Mouse (Mus musculus): ENCODE data around the gene Gtf2a1. TPM values are rescaled to one million over a fixed set of nuclear protein-coding genes. Genes with fewer than 3 reads are reported as not detected.
A peak's percentile ranks its signal among the peaks of the same experiment; 100 is the strongest.
"Not testable (repeated sequence)": the region's sequence is repeated elsewhere in the genome, so short reads cannot be mapped to it uniquely, and the experiment has no call there.

Gene Gtf2a1
- polyA plus RNA-seq, 1 experiment from 2014 or later = 45.7 TPM

DNA sequence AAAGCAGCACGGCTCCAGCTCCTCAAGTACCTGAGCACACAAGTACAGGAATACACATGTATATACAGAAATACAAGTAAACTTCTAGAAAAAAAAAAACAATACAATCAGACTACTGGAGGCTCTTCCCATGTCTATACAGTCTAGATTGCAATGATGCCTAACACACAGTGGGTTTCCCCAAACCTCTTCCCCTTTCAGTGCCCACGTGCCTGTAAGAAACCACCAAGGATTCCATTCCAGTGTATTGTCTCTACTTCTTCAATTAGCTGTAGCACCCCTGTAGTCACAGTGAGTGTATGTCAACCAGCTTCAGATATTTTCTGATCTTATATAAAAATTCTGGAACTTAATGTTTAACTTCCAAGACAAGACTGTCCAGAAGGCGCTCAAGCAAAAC lies 1.8 kb upstream of the Gtf2a1 start:
- H3K27ac ChIP-seq (ENCODE audit: low read depth, low read length) = no peak overlapping the region
- no peaks in the 10 kb centered on the region for H3K27me3 ChIP-seq (ENCODE audit: control insufficient read depth, insufficient read depth, low read length)
- no peaks in the 10 kb centered on the region for H3K36me3 ChIP-seq (ENCODE audit: control insufficient read depth, insufficient read depth, low read length)
- no peak overlapping the region for H3K4me2 ChIP-seq (replicated peaks; ENCODE audit: low read depth, low read length)
- H3K9ac ChIP-seq (ENCODE audit: low read depth, low read length) = no peak overlapping the region
- no peak overlapping the region for H3K4me3 ChIP-seq (ENCODE audit: low read length)
- no peaks in the 10 kb centered on the region for H3K9me3 ChIP-seq (ENCODE audit: control insufficient read depth, low read length)
- 90% methylated on average over 3 of the region's 3 CpGs for WGBS
- ATAC-seq (ENCODE audit: low FRiP score, low TSS enrichment) = no peak
- H3K4me1 ChIP-seq (ENCODE audit: control insufficient read depth, insufficient read depth, low read length) = peaks cover 11% of the 10 kb centered on the region

GRCm38 (mm10) chr12:91591191-91591590 lies 904 bp upstream of the Gtf2a1 start:
- Histone ChIP-seq H3K4me3 (ENCODE audit: low read length) (peak overlapping the region; percentile 87), H3K9ac (ENCODE audit: low read depth, low read length) (peak overlapping the region; percentile 100; the same call in 1 of the 2 replicates), H3K27ac (ENCODE audit: low read depth, low read length) (peak overlapping the region; percentile 96; the same call in 1 of the 2 replicates), H3K9me3 (ENCODE audit: control insufficient read depth, low read length) (no peaks in the 10 kb centered on the region), H3K4me1 (ENCODE audit: control insufficient read depth, insufficient read depth, low read length) (peaks cover 14% of the 10 kb centered on the region), H3K4me2 (replicated peaks; ENCODE audit: low read depth, low read length) (peak overlapping the region; percentile 79), H3K36me3 (ENCODE audit: control insufficient read depth, insufficient read depth, low read length) (no peaks in the 10 kb centered on the region), H3K27me3 (ENCODE audit: control insufficient read depth, insufficient read depth, low read length) (no peaks in the 10 kb centered on the region)
- no peak for ATAC-seq (ENCODE audit: low FRiP score, low TSS enrichment)
- WGBS = 90% methylated on average over 1 of the region's 1 CpGs

DNA sequence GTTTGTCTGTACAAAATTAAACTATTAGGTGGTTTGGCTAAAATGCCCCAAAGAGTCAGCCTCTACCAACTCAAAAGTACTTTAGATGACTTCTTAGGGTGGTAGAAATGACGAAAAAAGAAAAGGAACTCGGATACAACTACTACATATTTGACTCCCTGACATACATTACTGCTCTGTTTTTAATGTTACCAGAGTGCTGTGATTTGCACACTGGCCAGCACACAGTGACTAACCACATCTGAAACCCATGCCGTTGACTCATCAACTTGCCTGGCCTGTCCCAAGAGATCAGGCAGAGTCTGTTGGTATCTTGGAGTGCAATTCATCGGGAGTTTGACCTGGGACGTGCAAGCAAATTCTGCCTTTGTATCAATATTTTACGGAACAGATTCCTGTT lies 429 bp upstream of the Gtf2a1 start:
- WGBS = 29% methylated on average over 6 of the region's 6 CpGs
- Histone ChIP-seq H3K9me3 (ENCODE audit: control insufficient read depth, low read length) (no peaks in the 10 kb centered on the region), H3K27me3 (ENCODE audit: control insufficient read depth, insufficient read depth, low read length) (no peaks in the 10 kb centered on the region), H3K4me2 (replicated peaks; ENCODE audit: low read depth, low read length) (peak overlapping the region; percentile 79), H3K4me3 (ENCODE audit: low read length) (peak overlapping the region; percentile 87), H3K36me3 (ENCODE audit: control insufficient read depth, insufficient read depth, low read length) (0 out of 2 replicates have a peak, but pooled peaks cover 3% of the 10 kb centered on the region), H3K9ac (ENCODE audit: low read depth, low read length) (peak overlapping the region; percentile 100), H3K4me1 (ENCODE audit: control insufficient read depth, insufficient read depth, low read length) (peaks cover 14% of the 10 kb centered on the region), H3K27ac (ENCODE audit: low read depth, low read length) (peak overlapping the region; percentile 96)
- ATAC-seq (ENCODE audit: low FRiP score, low TSS enrichment) = no peak

GRCm38 (mm10) chr12:91589542-91589846 lies 793 bp downstream of the Gtf2a1 start:
- Histone ChIP-seq H3K27ac (ENCODE audit: low read depth, low read length) (peak overlapping the region; percentile 100), H3K9me3 (ENCODE audit: control insufficient read depth, low read length) (no peaks in the 10 kb centered on the region), H3K4me1 (ENCODE audit: control insufficient read depth, insufficient read depth, low read length) (peaks cover 14% of the 10 kb centered on the region), H3K4me2 (replicated peaks; ENCODE audit: low read depth, low read length) (peak overlapping the region; percentile 47; the same call in 1 of the 2 replicates), H3K36me3 (ENCODE audit: control insufficient read depth, insufficient read depth, low read length) (peaks cover 12% of the 10 kb centered on the region), H3K4me3 (ENCODE audit: low read length) (peak overlapping the region; percentile 87), H3K9ac (ENCODE audit: low read depth, low read length) (peak overlapping the region; percentile 100), H3K27me3 (ENCODE audit: control insufficient read depth, insufficient read depth, low read length) (no peaks in the 10 kb centered on the region)
- ATAC-seq (ENCODE audit: low FRiP score, low TSS enrichment) = no peak
- under 1% methylated on average over 11 of the region's 11 CpGs for WGBS

DNA sequence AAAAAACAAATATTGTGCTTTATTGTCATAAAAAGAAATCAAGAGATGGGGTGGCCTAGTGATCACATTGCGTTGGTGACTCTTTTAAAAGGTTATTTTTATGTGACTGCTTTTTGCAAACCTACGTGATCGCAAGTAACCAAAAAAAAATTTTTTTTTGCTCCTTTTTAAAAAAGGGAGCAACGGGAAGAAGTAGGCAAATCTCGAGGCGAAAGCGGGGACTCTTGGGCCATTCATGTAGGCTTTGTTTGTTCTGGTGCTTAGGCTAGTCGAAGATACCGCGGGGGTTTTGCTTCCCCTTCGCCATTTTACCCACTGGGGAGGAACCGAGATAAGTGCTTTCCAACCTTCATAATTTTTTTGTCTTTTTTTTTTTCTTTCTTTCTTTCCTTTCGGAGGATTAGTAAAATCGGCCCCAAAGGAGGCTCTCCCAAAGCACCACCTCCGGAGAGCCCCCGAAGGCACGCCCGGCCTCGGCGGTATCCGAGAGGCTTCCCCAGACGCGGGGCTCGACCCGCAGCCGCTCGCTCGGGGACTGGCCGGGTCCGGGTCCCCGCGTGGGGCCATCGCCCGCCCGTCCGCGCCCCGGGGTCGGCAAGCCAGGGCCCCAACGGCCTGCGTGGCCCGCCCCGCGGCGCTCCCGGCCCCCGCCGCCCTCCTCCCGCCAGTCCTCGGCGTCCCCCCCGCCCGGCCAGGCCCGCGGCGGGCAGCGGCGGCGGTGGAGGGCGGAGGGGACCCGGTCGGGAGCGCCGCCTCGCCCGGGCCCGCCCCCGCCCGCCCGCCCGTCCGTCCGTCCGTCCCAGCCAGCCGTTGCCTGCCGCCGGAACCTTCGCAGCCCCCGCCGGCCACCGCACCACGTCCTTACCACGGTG lies 1.4 kb downstream of the Gtf2a1 start:
- peak overlapping the region; percentile 100 for H3K9ac ChIP-seq (ENCODE audit: low read depth, low read length)
- H3K36me3 ChIP-seq (ENCODE audit: control insufficient read depth, insufficient read depth, low read length) = peaks cover 18% of the 10 kb centered on the region
- no peaks in the 10 kb centered on the region for H3K9me3 ChIP-seq (ENCODE audit: control insufficient read depth, low read length)
- peak overlapping the region; percentile 87 for H3K4me3 ChIP-seq (ENCODE audit: low read length)
- under 1% methylated on average over 58 of the region's 83 CpGs for WGBS
- peak overlapping the region; percentile 100 for H3K27ac ChIP-seq (ENCODE audit: low read depth, low read length)
- peaks cover 14% of the 10 kb centered on the region for H3K4me1 ChIP-seq (ENCODE audit: control insufficient read depth, insufficient read depth, low read length)
- H3K4me2 ChIP-seq (replicated peaks; ENCODE audit: low read depth, low read length) = peak overlapping the region; percentile 47
- no peaks in the 10 kb centered on the region for H3K27me3 ChIP-seq (ENCODE audit: control insufficient read depth, insufficient read depth, low read length)
- ATAC-seq (ENCODE audit: low FRiP score, low TSS enrichment) = peak; percentile 7; the same call in 1 of the 2 replicates

DNA sequence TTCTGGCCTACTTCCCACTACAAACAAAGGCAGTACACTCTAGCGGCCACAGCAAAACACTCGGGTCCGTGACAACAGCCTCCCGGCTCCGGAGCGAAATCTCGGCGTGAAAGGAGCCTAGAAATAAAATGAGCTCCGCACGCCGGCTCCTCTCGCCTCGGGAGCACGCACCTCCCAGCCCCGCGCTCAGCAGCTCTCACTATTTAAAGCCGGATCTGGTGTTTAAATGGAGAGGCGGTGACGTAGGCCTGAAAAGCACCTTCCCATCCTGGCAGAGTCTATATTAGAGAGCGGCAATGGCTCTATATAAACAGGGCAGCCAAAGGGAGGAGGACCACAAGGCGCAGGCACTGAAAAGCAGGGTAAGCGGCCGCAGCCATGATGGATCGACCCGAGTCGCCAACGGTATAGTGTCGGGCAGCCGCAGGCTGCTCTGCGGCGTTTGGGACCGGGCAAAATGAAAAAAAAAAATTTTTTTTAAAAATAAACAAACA lies 2.1 kb downstream of the Gtf2a1 start:
- Histone ChIP-seq H3K4me1 (ENCODE audit: control insufficient read depth, insufficient read depth, low read length) (peaks cover 14% of the 10 kb centered on the region), H3K36me3 (ENCODE audit: control insufficient read depth, insufficient read depth, low read length) (peaks cover 25% of the 10 kb centered on the region), H3K27me3 (ENCODE audit: control insufficient read depth, insufficient read depth, low read length) (no peaks in the 10 kb centered on the region), H3K9ac (ENCODE audit: low read depth, low read length) (peak overlapping the region; percentile 100), H3K9me3 (ENCODE audit: control insufficient read depth, low read length) (no peaks in the 10 kb centered on the region), H3K4me2 (replicated peaks; ENCODE audit: low read depth, low read length) (peak overlapping the region; percentile 47), H3K27ac (ENCODE audit: low read depth, low read length) (peak overlapping the region; percentile 100), H3K4me3 (ENCODE audit: low read length) (peak overlapping the region; percentile 87)
- WGBS = under 1% methylated on average over 32 of the region's 32 CpGs
- ATAC-seq (ENCODE audit: low FRiP score, low TSS enrichment) = peak; percentile 92

DNA sequence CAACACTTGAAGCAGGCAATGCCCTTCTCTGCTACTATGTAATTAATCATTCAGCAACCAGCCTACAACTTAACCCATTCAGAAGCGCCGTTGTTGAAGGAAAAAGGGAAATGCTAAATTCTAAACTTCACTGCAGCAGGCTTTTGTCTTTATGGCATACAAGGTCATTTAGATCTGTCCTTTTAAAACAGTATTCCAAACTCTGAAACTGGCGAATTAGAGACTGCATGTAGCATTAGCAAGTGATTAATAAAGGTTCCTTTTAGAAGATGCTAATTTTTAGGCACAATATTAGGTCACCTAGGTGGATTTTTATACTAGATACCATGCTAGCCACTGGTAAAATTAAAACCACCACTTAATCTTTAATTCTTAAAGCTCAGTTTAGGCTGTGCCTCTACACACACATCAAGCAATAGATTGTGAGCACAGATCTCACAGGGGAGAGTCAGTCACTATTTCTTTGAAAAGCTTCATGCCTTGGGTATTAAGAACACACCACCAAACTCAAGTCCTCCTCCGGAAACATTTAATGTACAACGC lies 2.7 kb downstream of the Gtf2a1 start:
- H3K4me2 ChIP-seq (replicated peaks; ENCODE audit: low read depth, low read length) = peak overlapping the region; percentile 47
- 5% methylated on average over 5 of the region's 5 CpGs for WGBS
- no peak for ATAC-seq (ENCODE audit: low FRiP score, low TSS enrichment)
- H3K9ac ChIP-seq (ENCODE audit: low read depth, low read length) = peak overlapping the region; percentile 100
- peaks cover 14% of the 10 kb centered on the region for H3K4me1 ChIP-seq (ENCODE audit: control insufficient read depth, insufficient read depth, low read length)
- peaks cover 26% of the 10 kb centered on the region for H3K36me3 ChIP-seq (ENCODE audit: control insufficient read depth, insufficient read depth, low read length)
- peak overlapping the region; percentile 87 for H3K4me3 ChIP-seq (ENCODE audit: low read length)
- no peaks in the 10 kb centered on the region for H3K9me3 ChIP-seq (ENCODE audit: control insufficient read depth, low read length)
- no peaks in the 10 kb centered on the region for H3K27me3 ChIP-seq (ENCODE audit: control insufficient read depth, insufficient read depth, low read length)
- H3K27ac ChIP-seq (ENCODE audit: low read depth, low read length) = peak overlapping the region; percentile 100

DNA sequence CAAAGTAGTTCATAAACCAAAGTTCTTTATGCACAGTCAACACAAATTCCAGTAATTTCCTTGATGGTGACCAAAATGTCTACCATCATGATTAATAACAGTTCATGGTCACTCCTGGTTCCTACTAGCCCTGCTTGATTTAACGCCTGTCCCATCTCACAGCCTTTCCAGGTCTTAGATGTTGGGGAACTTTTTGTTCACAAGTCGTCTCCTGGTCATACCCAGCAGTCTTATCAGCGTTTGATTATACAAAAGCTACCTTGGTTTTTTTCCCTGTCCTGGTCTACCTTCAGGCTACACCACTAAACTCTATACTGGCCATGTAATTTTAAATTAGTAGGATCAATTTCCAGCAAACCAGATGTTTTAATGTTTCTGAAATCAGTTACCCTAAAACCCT lies 3.2 kb downstream of the Gtf2a1 start:
- Histone ChIP-seq H3K9me3 (ENCODE audit: control insufficient read depth, low read length) (no peaks in the 10 kb centered on the region), H3K4me1 (ENCODE audit: control insufficient read depth, insufficient read depth, low read length) (peaks cover 14% of the 10 kb centered on the region), H3K27ac (ENCODE audit: low read depth, low read length) (no peak overlapping the region), H3K36me3 (ENCODE audit: control insufficient read depth, insufficient read depth, low read length) (peaks cover 29% of the 10 kb centered on the region), H3K4me3 (ENCODE audit: low read length) (peak overlapping the region; percentile 87), H3K4me2 (replicated peaks; ENCODE audit: low read depth, low read length) (peak overlapping the region; percentile 47), H3K27me3 (ENCODE audit: control insufficient read depth, insufficient read depth, low read length) (no peaks in the 10 kb centered on the region), H3K9ac (ENCODE audit: low read depth, low read length) (peak overlapping the region; percentile 100; the same call in 1 of the 2 replicates)
- no peak for ATAC-seq (ENCODE audit: low FRiP score, low TSS enrichment)
- 39% methylated on average over 3 of the region's 3 CpGs for WGBS

- not testable (repeated sequence) for ATAC-seq (ENCODE audit: low FRiP score, low TSS enrichment)
Measured at GRCm38 (mm10) chr12:91585815-91586214, 4.5 kb downstream of the Gtf2a1 start.

More at GRCm38 (mm10) chr12:91585815-91586214, 4.5 kb downstream of the Gtf2a1 start:
- not testable (repeated sequence) for H3K9ac ChIP-seq (ENCODE audit: low read depth, low read length); H3K4me2 ChIP-seq (replicated peaks; ENCODE audit: low read depth, low read length); H3K27me3 ChIP-seq (ENCODE audit: control insufficient read depth, insufficient read depth, low read length); H3K4me1 ChIP-seq (ENCODE audit: control insufficient read depth, insufficient read depth, low read length); H3K9me3 ChIP-seq (ENCODE audit: control insufficient read depth, low read length); H3K27ac ChIP-seq (ENCODE audit: low read depth, low read length); H3K4me3 ChIP-seq (ENCODE audit: low read length)
- 92% methylated on average over 4 of the region's 4 CpGs for WGBS
- H3K36me3 ChIP-seq (ENCODE audit: control insufficient read depth, insufficient read depth, low read length) = peaks cover 31% of the 10 kb centered on the region

All from kidney, embryonic 14.5 days (tissue).